Mouse (Mus musculus) stomach, embryonic 16.5 days (tissue): Measurements from ENCODE around the gene Prdm10. TPM values are rescaled to one million over a fixed set of nuclear protein-coding genes. Genes with fewer than 3 reads are reported as not detected.
A peak's percentile ranks its signal among the peaks of the same experiment; 100 is the strongest.

Source experiments
- ATAC-seq: fragments of 200-750 bp; cut with Nextera tagmentation; 2 replicates; pipeline ENCODE4 v1.8.0; 2017; ENCODE audit warnings: moderate number of reproducible peaks, moderate TSS enrichment; ENCODE audit not compliant: insufficient read depth, low FRiP score
- H3K27ac ChIP-seq: fragments of 300-500 bp; sonication (generic); 2 replicates; pipeline ENCODE4 v1.5.1; 2014; ENCODE audit warnings: low read length
- H3K27me3 ChIP-seq: fragments of 300-500 bp; sonication (generic); 2 replicates; pipeline ENCODE4 v1.6.1; 2014; ENCODE audit warnings: low read length, control low read depth, mixed read lengths; ENCODE audit not compliant: control insufficient read depth, insufficient read depth
- H3K36me3 ChIP-seq: fragments of 300-500 bp; sonication (generic); 2 replicates; pipeline ENCODE4 v1.6.1; 2014; ENCODE audit warnings: low read length; ENCODE audit not compliant: control insufficient read depth, insufficient read depth
- H3K4me1 ChIP-seq: fragments of 300-500 bp; sonication (generic); 2 replicates; pipeline ENCODE4 v1.6.1; 2014; ENCODE audit warnings: low read length, control low read depth, mixed read lengths; ENCODE audit not compliant: control insufficient read depth, insufficient read depth
- H3K4me2 ChIP-seq: fragments of 300-500 bp; sonication (generic); 2 replicates; pipeline ENCODE4 v1.6.1; 2014; ENCODE audit warnings: low read depth, low read length, mixed read lengths
- H3K4me3 ChIP-seq: fragments of 300-500 bp; sonication (generic); replicated peaks from 2 replicates; pipeline ENCODE4 v1.5.1; 2014; ENCODE audit warnings: mild to moderate bottlenecking, low read length
- H3K9ac ChIP-seq: fragments of 300-500 bp; sonication (generic); 2 replicates; pipeline ENCODE4 v1.6.1; 2014; ENCODE audit warnings: low read length
- H3K9me3 ChIP-seq: fragments of 300-500 bp; sonication (generic); replicated peaks from 2 replicates; pipeline ENCODE4 v1.6.1; 2016; ENCODE audit warnings: low read length, control low read depth; ENCODE audit not compliant: control insufficient read depth
- WGBS: fragments of 180-500 bp; shearing (Covaris S2); extraction: QIAGEN DNeasy Blood & Tissue Kit; methylation state at CpG from one replicate; pipeline ENCODE4 v1.1.7; 2014; 5-methylcytosine and 5-hydroxymethylcytosine counted together
- polyA plus RNA-seq: library from polyadenylated mRNA; unstranded; fragments of >200 nt; fragmentation: Nextera tagmentation; extraction: Ambion mirVana; gene quantifications from 2 replicates; pipeline ENCODE4 v1.2.1, GENCODE M21; 2015

Prdm10 gene
- polyA plus RNA-seq, 1 experiment from 2014 or later: 4.8 TPM

DNA sequence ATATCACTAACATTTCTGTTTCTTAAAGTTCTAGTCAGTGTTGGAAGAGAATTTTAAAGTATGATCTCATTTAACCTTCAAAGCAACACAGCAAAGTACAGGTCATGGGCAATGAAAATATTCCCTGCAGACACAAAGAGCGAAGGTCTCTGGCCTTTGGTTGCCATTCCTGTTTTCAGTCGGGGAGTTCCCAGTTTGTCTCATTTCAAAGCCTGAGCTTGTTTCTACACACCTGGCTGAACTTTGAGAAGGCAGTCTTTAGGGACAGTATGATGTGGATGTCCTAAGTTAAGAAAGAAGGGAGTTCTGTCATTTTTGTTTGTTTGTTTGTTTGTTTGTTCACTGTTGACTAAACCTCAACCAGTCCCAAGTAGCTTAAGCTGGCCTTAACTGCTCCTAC, 1.0 kb upstream of the Prdm10 start:
- Histone ChIP-seq H3K4me2 (peak overlapping the region; percentile 65), H3K4me1 (peaks cover 15% of the 10 kb centered on the region; the same call in 1 of the 2 replicates), H3K27ac (peak overlapping the region; percentile 98), H3K4me3 (peak overlapping the region; percentile 77), H3K9ac (peak overlapping the region; percentile 97; the same call in 1 of the 2 replicates), H3K9me3 (no peaks in the 10 kb centered on the region), H3K27me3 (no peaks in the 10 kb centered on the region), H3K36me3 (no peaks in the 10 kb centered on the region)
- ATAC-seq: no peak
- 48% methylated on average over 2 of the region's 2 CpGs for WGBS

DNA sequence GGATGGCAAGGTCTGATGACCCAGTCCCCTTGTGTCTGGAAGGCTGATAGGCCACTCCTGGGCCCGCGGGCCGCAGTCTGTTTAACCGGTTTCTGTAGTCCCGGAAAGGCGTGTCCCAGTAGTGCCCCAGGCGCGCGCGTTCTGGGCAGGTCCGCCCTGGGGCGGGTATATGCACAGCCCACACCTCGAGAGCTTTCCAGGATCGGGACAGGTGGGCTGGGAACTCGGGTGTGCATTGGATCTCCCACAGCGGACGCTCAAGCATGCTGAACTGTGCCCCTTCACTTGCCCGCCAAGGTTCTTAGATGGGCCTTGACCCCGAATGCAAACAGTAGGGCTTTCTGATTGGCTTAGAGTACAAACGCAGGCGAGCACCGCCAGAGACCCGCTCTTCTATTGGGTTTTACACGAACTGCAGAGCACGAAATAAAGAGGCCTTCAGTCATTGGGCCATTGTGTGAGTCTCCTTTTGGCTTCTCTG, 413 bp upstream of the Prdm10 start:
- under 1% methylated on average over 25 of the region's 25 CpGs for WGBS
- Histone ChIP-seq H3K9ac (peak overlapping the region; percentile 97), H3K27ac (peak overlapping the region; percentile 98), H3K36me3 (no peaks in the 10 kb centered on the region), H3K27me3 (no peaks in the 10 kb centered on the region), H3K4me2 (peak overlapping the region; percentile 65), H3K4me3 (peak overlapping the region; percentile 77), H3K9me3 (no peaks in the 10 kb centered on the region), H3K4me1 (peaks cover 15% of the 10 kb centered on the region; the same call in 1 of the 2 replicates)
- ATAC-seq: peak; percentile 84

DNA sequence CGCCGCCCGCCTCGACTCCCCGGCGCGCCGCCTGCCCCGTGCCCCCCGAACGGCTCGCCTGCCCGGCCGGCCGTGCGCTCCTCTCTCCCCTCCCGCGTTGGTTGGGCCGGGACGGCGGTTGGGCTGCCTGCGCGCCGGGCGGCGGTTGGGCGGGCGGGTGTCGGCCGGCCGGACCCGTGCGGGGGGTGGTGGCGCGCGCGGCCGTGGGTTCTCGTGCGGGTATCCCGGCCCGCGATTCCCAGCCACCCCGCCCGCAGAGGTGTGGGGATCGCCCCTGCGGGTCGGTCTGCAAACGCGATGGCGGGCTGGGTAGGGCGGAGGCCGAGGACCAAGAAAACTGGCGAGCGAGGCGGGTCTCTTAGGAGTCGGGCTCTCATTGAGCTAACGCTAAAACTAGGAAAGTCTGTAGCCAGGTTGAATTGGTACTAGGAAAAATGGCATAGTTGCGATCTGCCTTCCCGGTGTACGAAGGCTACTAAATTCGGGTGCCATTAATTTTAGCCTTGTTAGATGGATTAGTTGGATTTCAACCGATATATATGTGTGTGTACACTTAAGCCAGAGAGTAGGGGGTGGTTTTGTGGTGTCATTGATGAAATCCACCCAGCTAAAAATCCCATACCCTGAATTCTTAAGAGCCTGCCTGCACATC, 799 bp downstream of the Prdm10 start:
- no peaks in the 10 kb centered on the region for H3K27me3 ChIP-seq

DNA sequence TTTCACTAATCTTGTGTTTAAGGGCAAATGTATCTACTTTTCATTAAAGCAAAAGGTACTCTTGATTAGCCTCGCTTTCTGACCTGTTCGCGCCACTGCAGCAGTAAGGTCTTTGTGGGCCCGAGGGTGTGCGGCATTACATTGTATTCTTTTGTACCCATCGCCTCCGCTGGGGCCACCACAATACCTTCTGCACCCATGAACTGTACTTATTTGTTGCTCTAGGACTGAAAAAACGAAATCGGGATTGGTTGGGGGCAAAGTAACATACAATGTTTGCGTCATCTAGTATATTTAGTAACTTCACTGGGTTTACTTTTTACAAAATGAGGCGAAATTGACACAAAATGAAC, 1.3 kb downstream of the Prdm10 start:
- H3K4me1 ChIP-seq: peaks cover 15% of the 10 kb centered on the region; the same call in 1 of the 2 replicates
- peak overlapping the region; percentile 77 for H3K4me3 ChIP-seq
- H3K9ac ChIP-seq: peak overlapping the region; percentile 97
- peak overlapping the region; percentile 77 for H3K4me2 ChIP-seq
- no peaks in the 10 kb centered on the region for H3K9me3 ChIP-seq
- peak overlapping the region; percentile 98 for H3K27ac ChIP-seq
- ATAC-seq: no peak
- no peaks in the 10 kb centered on the region for H3K27me3 ChIP-seq
- no peaks in the 10 kb centered on the region for H3K36me3 ChIP-seq
- WGBS: 3% methylated on average over 11 of the region's 11 CpGs

More for the DNA sequence above, 799 bp downstream of the Prdm10 start:
- H3K4me2 ChIP-seq: peak overlapping the region; percentile 77
- peak overlapping the region; percentile 98 for H3K27ac ChIP-seq
- H3K4me3 ChIP-seq: peak overlapping the region; percentile 77
- peaks cover 15% of the 10 kb centered on the region; the same call in 1 of the 2 replicates for H3K4me1 ChIP-seq
- WGBS: under 1% methylated on average over 60 of the region's 63 CpGs
- peak; percentile 73 for ATAC-seq
- H3K36me3 ChIP-seq: no peaks in the 10 kb centered on the region
- no peaks in the 10 kb centered on the region for H3K9me3 ChIP-seq
- H3K9ac ChIP-seq: peak overlapping the region; percentile 97

DNA sequence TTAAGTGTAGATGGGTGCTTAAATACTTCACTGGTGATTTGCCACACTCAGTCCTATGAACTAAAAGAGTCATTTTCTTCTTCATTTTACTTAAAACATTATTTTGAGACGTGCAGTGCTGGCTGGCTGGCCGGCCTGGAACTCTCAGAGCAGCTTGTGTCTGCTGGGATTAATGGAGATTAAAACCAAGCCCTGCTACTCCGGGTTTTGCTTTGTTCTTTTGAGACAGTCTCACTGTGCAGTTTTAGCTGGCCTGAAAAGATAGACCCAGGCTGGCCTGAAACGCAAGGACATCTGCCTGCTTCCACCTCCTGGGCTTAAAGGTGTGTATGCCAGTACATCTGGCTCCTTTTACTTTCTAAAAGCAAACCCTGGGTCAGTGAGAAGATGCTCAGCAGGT, 2.2 kb downstream of the Prdm10 start:
- no peaks in the 10 kb centered on the region for H3K36me3 ChIP-seq
- no peak for ATAC-seq
- no peak overlapping the region for H3K4me2 ChIP-seq
- WGBS: 38% methylated on average over 4 of the region's 4 CpGs
- no peaks in the 10 kb centered on the region for H3K27me3 ChIP-seq
- no peak overlapping the region for H3K4me3 ChIP-seq
- H3K4me1 ChIP-seq: peaks cover 15% of the 10 kb centered on the region; the same call in 1 of the 2 replicates
- H3K27ac ChIP-seq: peak overlapping the region; percentile 20; the same call in 1 of the 2 replicates
- H3K9ac ChIP-seq: 0 out of 2 replicates have a peak overlapping the region, but pooled peaks have one; percentile 22
- H3K9me3 ChIP-seq: no peaks in the 10 kb centered on the region

DNA sequence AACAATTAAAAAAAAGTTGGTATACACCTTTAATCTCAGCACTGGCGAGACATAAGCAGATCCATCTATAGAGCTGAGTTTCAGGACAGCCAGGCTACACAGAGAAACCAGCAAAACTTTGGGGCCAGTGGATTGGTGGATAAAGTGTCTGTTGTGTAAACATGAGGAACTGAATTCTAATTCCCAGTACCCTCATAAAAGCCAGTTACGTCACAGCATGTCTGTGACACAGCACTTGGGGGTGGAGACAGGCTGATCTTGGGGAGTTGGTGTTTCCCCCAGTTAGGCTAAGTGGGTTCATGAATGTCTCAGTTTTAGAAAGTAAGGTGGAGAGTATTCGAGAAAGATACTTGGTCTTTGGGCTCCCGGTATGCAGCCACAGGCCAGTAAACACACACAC, 2.7 kb downstream of the Prdm10 start:
- Histone ChIP-seq H3K36me3 (no peaks in the 10 kb centered on the region), H3K27me3 (no peaks in the 10 kb centered on the region), H3K4me2 (no peak overlapping the region), H3K4me1 (peaks cover 15% of the 10 kb centered on the region; the same call in 1 of the 2 replicates), H3K9ac (no peak overlapping the region), H3K27ac (no peak overlapping the region), H3K9me3 (no peaks in the 10 kb centered on the region), H3K4me3 (no peak overlapping the region)
- ATAC-seq: no peak
- 86% methylated on average over 4 of the region's 4 CpGs for WGBS

DNA sequence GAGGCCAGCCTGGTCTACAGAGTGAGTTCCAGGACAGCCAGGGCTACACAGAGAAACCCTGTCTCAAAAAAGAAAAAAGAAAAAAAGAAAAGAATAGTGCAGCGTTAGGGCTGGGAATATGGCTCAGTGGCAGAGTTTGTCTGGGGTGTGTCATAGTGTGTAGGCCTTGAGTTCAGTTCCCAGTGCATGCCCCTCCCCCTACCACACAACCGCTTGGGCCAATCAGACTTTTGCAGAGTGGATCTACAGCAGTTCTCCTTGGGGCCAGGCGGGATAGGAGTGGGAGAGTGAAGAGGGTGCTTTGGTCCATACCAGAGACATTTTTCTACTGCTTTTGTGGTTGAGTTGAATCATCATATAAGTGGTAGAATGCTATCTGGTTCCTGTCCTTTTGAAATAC, 3.6 kb downstream of the Prdm10 start:
- no peaks in the 10 kb centered on the region for H3K27me3 ChIP-seq
- H3K36me3 ChIP-seq: no peaks in the 10 kb centered on the region
- H3K27ac ChIP-seq: no peak overlapping the region
- no peak overlapping the region for H3K4me3 ChIP-seq
- H3K4me2 ChIP-seq: no peak overlapping the region
- H3K9ac ChIP-seq: no peak overlapping the region
- ATAC-seq: no peak
- 87% methylated on average over 3 of the region's 3 CpGs for WGBS
- peaks cover 15% of the 10 kb centered on the region; the same call in 1 of the 2 replicates for H3K4me1 ChIP-seq
- no peaks in the 10 kb centered on the region for H3K9me3 ChIP-seq

DNA sequence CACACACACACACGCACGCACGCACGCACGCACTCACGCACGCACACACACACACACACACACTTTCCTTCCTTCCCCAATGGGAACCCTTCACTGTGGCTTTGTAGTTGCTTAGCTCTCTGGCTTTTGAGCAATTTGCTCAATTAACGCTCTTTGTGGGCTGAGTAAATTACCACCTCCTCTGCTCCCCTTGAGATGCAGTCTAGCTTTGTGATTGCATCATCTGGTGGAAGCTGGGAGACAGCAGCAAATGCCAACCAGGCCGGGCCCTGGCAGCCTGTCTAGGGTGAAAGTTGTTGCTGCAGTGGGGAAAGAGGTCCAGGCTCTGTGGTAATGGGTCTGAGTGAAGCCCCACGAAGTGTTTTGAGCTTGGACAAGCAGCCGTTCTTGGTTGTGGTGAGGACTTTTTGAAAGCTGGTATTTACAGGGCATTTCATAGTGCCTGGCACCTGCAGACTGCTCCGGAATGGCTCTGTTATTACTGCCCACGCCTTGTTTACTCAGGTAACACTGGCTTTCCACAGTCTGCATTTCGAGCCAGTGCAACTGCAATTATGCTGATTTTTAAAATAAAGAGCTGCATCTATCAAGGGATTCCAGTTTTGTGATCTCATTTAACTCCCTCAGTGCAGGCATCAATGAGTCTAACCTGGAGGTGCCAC, 10.0 kb downstream of the Prdm10 start:
- Histone ChIP-seq H3K4me1 (peaks cover 3% of the 10 kb centered on the region; the same call in 1 of the 2 replicates), H3K27me3 (no peaks in the 10 kb centered on the region), H3K4me3 (no peak overlapping the region), H3K27ac (peak overlapping the region; percentile 55; the same call in 1 of the 2 replicates), H3K4me2 (no peak overlapping the region), H3K36me3 (no peaks in the 10 kb centered on the region), H3K9ac (no peak overlapping the region), H3K9me3 (no peaks in the 10 kb centered on the region)
- no peak for ATAC-seq
- WGBS: 73% methylated on average over 14 of the region's 14 CpGs

DNA sequence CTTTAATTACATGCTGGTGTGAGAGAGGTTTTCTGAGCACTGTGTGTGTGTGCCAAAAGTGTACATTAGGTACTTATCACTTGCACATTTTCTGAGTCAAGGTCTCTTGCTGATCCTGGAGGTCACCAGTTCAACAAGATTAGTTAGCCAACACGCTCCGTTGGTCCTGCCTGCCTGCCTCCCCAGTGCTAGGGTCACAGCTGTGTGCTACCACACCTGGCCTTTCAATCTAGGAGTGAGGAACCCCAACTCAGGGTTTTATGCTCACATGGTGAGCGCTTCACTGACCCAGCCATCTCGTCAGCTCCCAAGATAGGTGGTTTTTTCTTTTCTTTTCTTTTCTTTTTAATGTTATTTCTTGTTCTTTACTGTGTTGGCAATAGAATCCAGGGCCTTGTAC, 11.6 kb downstream of the Prdm10 start:
- no peaks in the 10 kb centered on the region for H3K27me3 ChIP-seq
- no peaks in the 10 kb centered on the region for H3K9me3 ChIP-seq
- H3K4me2 ChIP-seq: no peak overlapping the region
- H3K4me1 ChIP-seq: peaks cover 9% of the 10 kb centered on the region; the same call in 1 of the 2 replicates
- no peak overlapping the region for H3K4me3 ChIP-seq
- H3K27ac ChIP-seq: no peak overlapping the region
- H3K36me3 ChIP-seq: no peaks in the 10 kb centered on the region
- no peak overlapping the region for H3K9ac ChIP-seq
- WGBS: 63% methylated on average over 4 of the region's 4 CpGs
- ATAC-seq: no peak
